Mouse (Mus musculus): ENCODE measurements at regions not wholly inside any gene's neighbourhood (a gene's known extent, or its start where the extent isn't known, plus 50 kb on each side); places are given as distances from the start of the nearest gene placed in this dataset.

- no peak for TF ChIP-seq CTCF (IDR thresholded peaks at IDR 0.05; ENCODE audit: low read depth, low read length)
- TF ChIP-seq POLR2A (IDR thresholded peaks at IDR 0.05; ENCODE audit: extremely low read depth, insufficient read depth, low read length) = no peak
These were observed 137.3 kb upstream of the Pum3 start for GRCm38 (mm10) chr19:27566929-27567328.

All from liver, adult 2 months (tissue).